Mouse (Mus musculus) heart, embryonic 15.5 days (tissue): ENCODE measurements around the gene Kif12. TPM values are rescaled to one million over a fixed set of nuclear protein-coding genes. Genes with fewer than 3 reads are reported as not detected.

ENCODE experiments used
- polyA plus RNA-seq: library from polyadenylated mRNA; unstranded; fragments of >200 nt; fragmentation: Nextera tagmentation; extraction: Ambion mirVana; gene quantifications from 2 replicates; pipeline ENCODE4 v1.2.1, GENCODE M21; 2015

Kif12 gene
- polyA plus RNA-seq, 1 experiment from 2014 or later, result 0.13 TPM

Other genes with a start within 250 kb of the Kif12 start
- gene Zfp618, start 206.6 kb downstream of the Kif12 start, polyA plus RNA-seq, result 7.6 and 11.9 TPM in 2 replicates
- 1.5 and 8.2 TPM in 2 replicates for gene Ambp, start 17.3 kb downstream of the Kif12 start, polyA plus RNA-seq
- gene Col27a1, start 41.9 kb upstream of the Kif12 start, polyA plus RNA-seq, result 4.4 and 6.1 TPM in 2 replicates
- not detected in 2 replicates for gene Orm1, start 172.4 kb upstream of the Kif12 start, polyA plus RNA-seq
- not detected in 2 replicates for gene Orm3, start 184.0 kb upstream of the Kif12 start, polyA plus RNA-seq
- gene Orm2, start 190.3 kb upstream of the Kif12 start, polyA plus RNA-seq, result not detected in 2 replicates
- 2.3 and 6.1 TPM in 2 replicates for gene Akna, start 231.2 kb upstream of the Kif12 start, polyA plus RNA-seq